Mouse (Mus musculus) forebrain, embryonic 16.5 days (tissue): Measurements from ENCODE around the gene Npvf. TPM values are rescaled to one million over a fixed set of nuclear protein-coding genes. Genes with fewer than 3 reads are reported as not detected.

ENCODE experiments used
- ATAC-seq: fragments of 200-750 bp; cut with Nextera tagmentation; 2 replicates; pipeline ENCODE4 v1.8.0; 2017; ENCODE audit warnings: mild to moderate bottlenecking, moderate library complexity
- H3K27ac ChIP-seq: fragments of 300-500 bp; sonication (generic); 2 replicates; pipeline ENCODE4 v1.5.1; 2014; ENCODE audit warnings: low read length, control low read depth
- H3K27me3 ChIP-seq: fragments of 300-500 bp; sonication (generic); replicated peaks from 2 replicates; pipeline ENCODE4 v1.6.1; 2014; ENCODE audit warnings: low read length; ENCODE audit not compliant: control insufficient read depth, insufficient read depth
- H3K36me3 ChIP-seq: fragments of 300-500 bp; sonication (generic); 2 replicates; pipeline ENCODE4 v1.6.1; 2014; ENCODE audit not compliant: control insufficient read depth, insufficient read depth
- H3K4me1 ChIP-seq: fragments of 300-500 bp; sonication (generic); replicated peaks from 2 replicates; pipeline ENCODE4 v1.6.1; 2014; ENCODE audit warnings: low read length; ENCODE audit not compliant: control insufficient read depth, insufficient read depth
- H3K4me2 ChIP-seq: fragments of 300-500 bp; sonication (generic); 2 replicates; pipeline ENCODE4 v1.6.1; 2014; ENCODE audit warnings: mild to moderate bottlenecking, low read length, control low read depth
- H3K4me3 ChIP-seq: fragments of 300-500 bp; sonication (generic); replicated peaks from 2 replicates; pipeline ENCODE4 v1.5.1; 2014; ENCODE audit warnings: mild to moderate bottlenecking, low read length, control low read depth
- H3K9ac ChIP-seq: fragments of 300-500 bp; sonication (generic); replicated peaks from 2 replicates; pipeline ENCODE4 v1.6.1; 2014; ENCODE audit warnings: low read depth, low read length, control low read depth
- H3K9me3 ChIP-seq: fragments of 300-500 bp; sonication (generic); 2 replicates; pipeline ENCODE4 v1.6.1; 2016; ENCODE audit warnings: low read length; ENCODE audit not compliant: control insufficient read depth
- WGBS: fragments of 180-500 bp; shearing (Covaris S2); extraction: QIAGEN DNeasy Blood & Tissue Kit; methylation state at CpG from one replicate; pipeline ENCODE4 v1.1.7; 2014; 5-methylcytosine and 5-hydroxymethylcytosine counted together
- polyA plus RNA-seq: library from polyadenylated mRNA; unstranded; fragments of >200 nt; fragmentation: Nextera tagmentation; extraction: Ambion mirVana; gene quantifications from 2 replicates; pipeline ENCODE4 v1.2.1, GENCODE M21; 2015

Gene Npvf
- polyA plus RNA-seq = not detected in 2 replicates

DNA sequence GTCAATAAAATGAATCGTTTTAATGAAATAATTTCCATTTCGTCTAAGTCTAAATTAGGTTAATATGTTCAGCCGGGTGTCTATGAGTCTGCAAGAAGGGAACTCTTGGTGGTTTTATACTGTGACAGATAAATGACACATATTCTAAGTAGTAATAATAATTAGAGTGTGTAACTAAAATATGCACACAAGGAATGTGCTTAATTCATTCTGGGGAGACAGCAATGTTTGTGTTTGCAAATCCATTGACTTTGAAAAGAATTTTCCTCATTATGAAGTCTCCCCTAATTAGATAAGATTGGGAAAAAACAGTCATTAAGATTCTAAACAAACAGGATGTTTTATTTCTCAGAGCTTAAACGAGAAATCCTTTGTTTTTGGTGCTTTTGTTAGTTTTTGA, at the start of gene Npvf:
Gene Npvf (minus strand): TSS at position 84 of the 400 bp plus-strand sequence.
- peaks cover 5% of the 10 kb centered on the region for H3K4me1 ChIP-seq
- no peaks in the 10 kb centered on the region for H3K27me3 ChIP-seq
- no peaks in the 10 kb centered on the region for H3K9me3 ChIP-seq
- no peak for ATAC-seq
- H3K27ac ChIP-seq = no peak within 1 kb of the TSS
- no peak within 1 kb of the TSS for H3K4me3 ChIP-seq
- 23% methylated on average over 4 of the region's 4 CpGs for WGBS
- no peaks in the 10 kb centered on the region for H3K36me3 ChIP-seq
- H3K4me2 ChIP-seq = no peak within 1 kb of the TSS
- no peak within 1 kb of the TSS for H3K9ac ChIP-seq

DNA sequence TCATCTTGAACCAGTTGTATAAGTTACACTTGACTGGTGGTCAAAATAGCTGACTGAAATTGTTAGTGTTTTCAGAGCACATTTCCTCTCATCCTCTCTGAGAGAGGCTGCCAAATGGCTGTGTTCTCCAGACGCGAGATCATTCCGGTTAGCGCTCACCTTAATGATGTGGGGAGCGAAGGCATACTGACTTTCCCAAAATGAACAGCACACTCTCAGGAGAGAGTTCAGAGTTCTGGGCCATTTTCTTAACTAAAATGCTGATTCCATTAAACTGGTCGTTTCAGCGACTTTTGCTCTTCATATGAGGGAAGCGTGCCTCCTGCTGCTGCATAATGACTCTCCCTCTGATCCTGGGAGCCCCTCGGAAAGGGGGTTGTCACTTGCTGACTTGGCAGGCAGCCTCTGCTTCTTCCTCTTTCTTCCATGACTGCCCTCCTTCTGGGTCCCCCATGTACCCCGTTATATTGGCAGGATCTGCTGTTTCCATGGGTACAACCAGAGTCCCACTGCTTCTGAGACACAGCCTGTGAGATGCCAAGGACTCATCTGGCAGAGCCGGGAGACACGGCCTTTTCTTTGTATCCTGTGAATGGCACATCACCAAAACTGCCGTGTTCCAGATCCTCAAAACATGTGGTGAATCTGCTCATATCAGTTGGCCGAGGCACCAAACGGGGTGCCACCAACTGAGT, 35.0 kb upstream of the Npvf start:
- ATAC-seq = peak; percentile 84
- Histone ChIP-seq H3K27ac (peak overlapping the region; percentile 64), H3K4me3 (no peak overlapping the region), H3K27me3 (no peaks in the 10 kb centered on the region), H3K4me1 (peaks cover 9% of the 10 kb centered on the region), H3K36me3 (no peaks in the 10 kb centered on the region), H3K4me2 (no peak overlapping the region), H3K9me3 (no peaks in the 10 kb centered on the region), H3K9ac (no peak overlapping the region)
- 31% methylated on average over 15 of the region's 15 CpGs for WGBS

DNA sequence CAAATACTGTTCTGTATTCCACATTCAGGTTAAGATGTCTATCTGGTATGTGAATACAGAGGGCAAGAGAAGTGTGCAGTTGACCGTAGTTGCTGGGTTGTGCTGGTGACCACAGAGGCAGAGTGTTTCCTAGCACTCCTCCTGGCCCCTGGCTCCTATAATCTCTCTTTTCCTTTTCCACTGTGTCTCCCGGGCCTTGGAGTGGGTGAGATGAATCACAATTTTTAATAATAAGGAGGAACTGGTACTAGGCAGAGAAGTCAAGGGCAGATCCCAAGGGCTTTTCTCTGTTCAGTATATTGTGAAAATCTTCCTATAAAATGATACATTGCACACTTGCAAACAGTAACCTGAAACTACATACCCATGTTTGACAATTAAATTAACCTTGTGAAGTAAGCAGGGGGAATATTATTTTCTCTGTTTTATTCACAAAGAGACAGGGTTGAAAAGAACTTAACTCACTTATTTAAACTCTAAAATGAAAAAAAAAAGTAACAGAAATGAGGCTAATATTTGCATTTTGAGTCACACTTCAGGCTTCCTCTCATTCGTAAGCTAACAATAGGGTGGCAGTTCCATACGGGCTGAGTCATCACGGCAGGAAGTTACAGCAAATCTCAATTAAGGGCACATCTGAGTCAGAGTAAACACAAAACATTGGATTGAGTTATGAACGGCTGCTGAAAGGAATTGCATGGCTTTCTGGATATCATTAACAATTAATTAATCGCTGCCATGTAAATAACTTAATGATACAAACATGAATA, 30.6 kb upstream of the Npvf start:
- Histone ChIP-seq H3K27me3 (no peaks in the 10 kb centered on the region; the same call in 1 of the 2 replicates), H3K4me2 (no peak overlapping the region), H3K4me3 (no peak overlapping the region), H3K4me1 (peaks cover 9% of the 10 kb centered on the region), H3K27ac (no peak overlapping the region), H3K9ac (no peak overlapping the region), H3K9me3 (no peaks in the 10 kb centered on the region), H3K36me3 (no peaks in the 10 kb centered on the region)
- WGBS = 42% methylated on average over 7 of the region's 7 CpGs
- ATAC-seq = no peak

DNA sequence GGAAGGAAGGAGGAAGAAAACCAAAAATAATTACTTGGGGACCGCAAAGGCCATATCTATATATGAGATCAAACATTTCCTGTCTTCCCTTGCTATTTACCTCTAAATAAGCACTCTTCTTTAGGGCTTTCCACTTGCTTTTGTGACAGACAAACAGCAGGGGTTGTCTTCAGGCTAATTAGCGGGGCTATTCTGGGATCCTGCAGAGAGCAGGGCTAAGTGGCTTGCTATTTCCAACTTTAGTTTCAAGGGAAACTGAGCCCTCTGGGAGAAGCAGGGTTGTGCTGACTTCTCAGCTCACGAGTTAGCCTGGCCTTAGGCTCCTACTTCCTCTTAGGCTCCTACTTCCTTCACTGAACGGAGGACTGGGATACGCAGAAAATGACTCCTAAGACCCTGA, 27.3 kb upstream of the Npvf start:
- H3K4me2 ChIP-seq = no peak overlapping the region
- H3K27ac ChIP-seq = no peak overlapping the region
- H3K27me3 ChIP-seq = no peaks in the 10 kb centered on the region; the same call in 1 of the 2 replicates
- ATAC-seq = no peak
- 10% methylated on average over 5 of the region's 5 CpGs for WGBS
- no peaks in the 10 kb centered on the region; the same call in 1 of the 2 replicates for H3K4me1 ChIP-seq
- no peak overlapping the region for H3K4me3 ChIP-seq
- H3K9ac ChIP-seq = no peak overlapping the region
- H3K9me3 ChIP-seq = no peaks in the 10 kb centered on the region
- no peaks in the 10 kb centered on the region for H3K36me3 ChIP-seq

DNA sequence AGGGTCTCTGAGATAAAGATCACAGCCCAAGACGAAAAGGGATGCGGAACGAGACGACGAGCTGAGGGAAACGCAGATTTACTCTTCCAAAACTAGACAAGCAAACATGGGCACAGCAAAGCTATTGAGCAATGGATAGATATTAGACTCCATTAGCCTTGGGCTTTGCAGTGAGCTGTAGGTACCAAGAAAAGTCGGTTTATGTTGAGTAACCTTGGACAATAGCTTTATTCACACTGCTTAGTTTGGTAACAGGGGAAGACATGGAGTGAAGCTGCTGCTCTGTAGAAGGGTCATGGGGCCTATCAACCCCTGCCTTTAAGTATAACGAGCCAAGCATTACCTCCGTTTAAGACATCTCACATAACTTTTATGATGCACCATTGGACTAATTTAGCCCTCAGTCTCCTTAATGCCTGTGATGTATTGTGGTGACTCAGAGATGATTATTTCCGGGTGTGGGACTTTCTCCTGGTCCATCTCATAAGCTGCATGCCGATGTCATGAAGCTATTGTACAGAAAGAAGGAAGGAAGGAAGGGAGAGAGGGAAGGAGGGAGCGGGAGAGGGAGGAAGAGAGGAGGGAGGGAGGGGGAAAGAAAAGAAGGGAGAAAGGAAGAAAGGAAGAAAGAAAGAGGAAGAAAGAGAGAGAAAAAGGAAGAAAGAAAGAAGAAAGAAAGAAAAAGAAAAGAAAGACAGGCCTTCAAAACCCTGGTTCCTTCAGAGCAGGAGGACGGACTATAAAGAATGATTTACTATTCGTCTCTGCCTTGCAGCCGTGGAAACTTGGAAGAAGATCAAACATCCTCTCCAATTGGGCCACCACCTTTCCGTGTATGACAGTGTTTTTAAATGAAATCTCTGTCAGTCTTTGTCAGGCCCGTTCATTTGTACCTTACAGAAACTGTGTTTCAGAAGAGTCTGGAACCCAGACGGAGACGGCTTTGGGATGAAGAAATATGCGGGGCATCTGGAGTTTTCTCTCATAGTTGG, 26.3 kb upstream of the Npvf start:
- Histone ChIP-seq H3K9ac (no peak overlapping the region), H3K4me1 (no peaks in the 10 kb centered on the region; the same call in 1 of the 2 replicates), H3K9me3 (no peaks in the 10 kb centered on the region), H3K27ac (no peak overlapping the region), H3K4me2 (no peak overlapping the region), H3K27me3 (no peaks in the 10 kb centered on the region; the same call in 1 of the 2 replicates), H3K4me3 (no peak overlapping the region), H3K36me3 (no peaks in the 10 kb centered on the region)
- no peak for ATAC-seq
- WGBS = 50% methylated on average over 20 of the region's 20 CpGs

DNA sequence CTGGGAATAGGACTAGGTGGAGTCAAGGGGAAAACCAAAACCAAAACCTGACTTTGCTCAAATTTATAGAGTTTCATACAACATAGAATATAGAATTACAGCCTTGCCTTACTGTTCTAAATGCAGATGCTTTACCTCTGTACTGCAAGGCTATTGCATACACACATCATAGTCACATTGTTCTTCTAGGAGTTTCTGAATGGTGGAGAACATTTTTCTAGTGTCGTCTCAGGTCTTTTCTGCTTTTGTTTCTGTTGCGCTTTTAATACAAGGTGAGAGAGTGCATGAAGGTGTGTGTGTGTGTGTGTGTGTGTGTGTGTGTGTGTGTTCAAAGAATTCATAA, 25.2 kb upstream of the Npvf start:
- Histone ChIP-seq H3K27me3 (no peaks in the 10 kb centered on the region; the same call in 1 of the 2 replicates), H3K4me2 (no peak overlapping the region), H3K4me1 (no peaks in the 10 kb centered on the region; the same call in 1 of the 2 replicates), H3K9ac (no peak overlapping the region), H3K4me3 (no peak overlapping the region), H3K27ac (no peak overlapping the region), H3K9me3 (no peaks in the 10 kb centered on the region), H3K36me3 (no peaks in the 10 kb centered on the region)
- 89% methylated on average over 2 of the region's 2 CpGs for WGBS
- peak; percentile 50 for ATAC-seq

DNA sequence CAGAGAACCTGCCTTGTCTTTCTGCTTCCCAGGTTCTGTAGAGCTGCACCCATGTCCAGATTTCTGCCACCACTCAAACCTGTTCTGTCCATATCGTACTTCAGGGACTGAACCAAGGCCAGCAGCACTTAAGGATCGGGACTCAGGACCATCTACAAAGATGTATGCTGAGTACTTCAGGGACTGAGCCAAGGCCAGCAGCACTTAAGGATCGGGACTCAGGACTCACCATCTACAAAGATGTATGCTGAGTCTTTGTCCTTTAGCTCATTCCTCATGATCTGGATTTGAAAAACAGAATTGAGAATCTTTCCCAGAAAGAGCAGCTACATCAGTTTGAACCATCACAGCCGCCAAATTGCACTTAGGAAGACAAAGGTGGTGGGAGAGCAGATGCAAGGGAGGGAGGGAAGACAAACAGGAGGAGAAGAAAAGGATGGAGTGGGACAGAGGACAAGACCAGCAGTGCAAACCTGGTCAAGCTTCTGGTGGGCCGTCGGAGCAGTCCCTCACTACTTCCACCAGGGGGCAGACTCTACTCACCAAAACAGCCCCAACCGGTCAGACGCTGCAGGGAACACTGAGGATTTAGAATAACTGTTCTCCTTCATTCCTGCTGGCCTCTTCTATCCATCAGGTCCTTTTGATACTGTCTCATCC, 24.7 kb upstream of the Npvf start:
- no peak overlapping the region for H3K4me3 ChIP-seq
- H3K4me2 ChIP-seq = no peak overlapping the region
- no peaks in the 10 kb centered on the region; the same call in 1 of the 2 replicates for H3K27me3 ChIP-seq
- H3K9me3 ChIP-seq = no peaks in the 10 kb centered on the region
- no peak overlapping the region for H3K9ac ChIP-seq
- no peaks in the 10 kb centered on the region for H3K36me3 ChIP-seq
- H3K4me1 ChIP-seq = no peaks in the 10 kb centered on the region; the same call in 1 of the 2 replicates
- no peak overlapping the region for H3K27ac ChIP-seq
- 32% methylated on average over 8 of the region's 8 CpGs for WGBS
- ATAC-seq = peak; percentile 91

DNA sequence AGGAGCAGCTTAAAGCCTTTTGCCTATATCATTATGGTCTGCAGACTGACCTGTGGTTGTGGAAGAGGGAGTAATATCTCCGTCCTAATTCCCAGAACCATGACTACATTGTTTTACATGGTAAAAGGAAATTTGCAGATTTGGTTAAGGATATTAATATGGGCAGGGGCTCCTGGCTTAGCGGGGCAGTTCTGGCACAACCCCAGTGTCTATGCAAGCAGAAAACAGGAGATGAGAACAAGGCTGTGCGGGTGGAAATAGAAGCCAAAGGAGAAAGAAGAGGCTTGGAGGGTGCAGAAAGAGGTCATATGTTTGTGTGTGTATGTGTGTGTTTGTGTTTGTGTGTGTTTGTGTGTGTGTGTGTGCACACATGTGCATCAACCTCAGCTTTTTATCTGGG, 17.0 kb upstream of the Npvf start:
- WGBS = 87% methylated on average over 3 of the region's 3 CpGs
- Histone ChIP-seq H3K9ac (no peak overlapping the region), H3K4me1 (no peaks in the 10 kb centered on the region), H3K27me3 (no peaks in the 10 kb centered on the region), H3K9me3 (no peaks in the 10 kb centered on the region), H3K27ac (no peak overlapping the region), H3K36me3 (no peaks in the 10 kb centered on the region), H3K4me2 (no peak overlapping the region), H3K4me3 (no peak overlapping the region)
- ATAC-seq = no peak
